Mouse (Mus musculus) MEL (cell line): Measurements from ENCODE around the gene Fam213a. TPM values are rescaled to one million over a fixed set of nuclear protein-coding genes. Genes with fewer than 3 reads are reported as not detected.

Source experiments
- DNase-seq: peaks from one replicate; pipeline ENCODE4 v3.0.0; 2011; ENCODE audit warnings: low read depth, low spot score
- H3K27ac ChIP-seq: 2 replicates; pipeline ENCODE4 v1.5.1; 2012; ENCODE audit warnings: low read depth, mild to moderate bottlenecking, control low read depth, low read length, moderate library complexity; ENCODE audit not compliant: control insufficient read depth
- H3K27me3 ChIP-seq, 2 experiments: fragments of 150-350 bp in 1 of 2; sonication (generic) in 1 of 2; 2 replicates each; pipeline ENCODE4 v1.6.1; 2012; ENCODE audit warnings: low read length in 2 of 2, mild to moderate bottlenecking in 2 of 2, improper control_type of control experiment in 1 of 2, moderate library complexity in 1 of 2; ENCODE audit not compliant: insufficient read depth in 2 of 2, control insufficient read depth in 1 of 2
- H3K36me3 ChIP-seq, 2 experiments: 2 replicates each; pipeline ENCODE4 v1.6.1; 2012 to 2014; ENCODE audit warnings: low read length in 2 of 2, improper control_type of control experiment in 1 of 2, inconsistent platforms in 1 of 2, mild to moderate bottlenecking in 1 of 2; ENCODE audit not compliant: insufficient read depth in 2 of 2, control insufficient read depth in 1 of 2
- H3K4me1 ChIP-seq, 2 experiments: fragments of 150-350 bp in 1 of 2; sonication (generic) in 1 of 2; 2 replicates each; pipeline ENCODE4 v1.6.1; 2012; ENCODE audit warnings: low read length in 2 of 2, improper control_type of control experiment in 1 of 2, mild to moderate bottlenecking in 1 of 2; ENCODE audit not compliant: insufficient read depth in 2 of 2, control insufficient read depth in 1 of 2
- H3K4me3 ChIP-seq, 2 experiments: fragments of 150-350 bp in 1 of 2; sonication (generic) in 1 of 2; 2 replicates each; pipeline ENCODE4 v1.5.1; 2012; ENCODE audit warnings: low read depth in 2 of 2, low read length in 2 of 2, mild to moderate bottlenecking in 2 of 2, moderate library complexity in 2 of 2, control low read depth in 1 of 2, improper control_type of control experiment in 1 of 2; ENCODE audit not compliant: control insufficient read depth in 1 of 2, insufficient read depth in 1 of 2
- H3K79me2 ChIP-seq: 2 replicates; pipeline ENCODE4 v1.6.1; 2012; ENCODE audit warnings: mild to moderate bottlenecking, low read length, moderate library complexity; ENCODE audit not compliant: control insufficient read depth, poor library complexity, insufficient read depth
- H3K9ac ChIP-seq: 2 replicates; pipeline ENCODE4 v1.6.1; 2012; ENCODE audit warnings: low read depth, mild to moderate bottlenecking, control low read depth, low read length, moderate library complexity; ENCODE audit not compliant: control insufficient read depth, poor library complexity, severe bottlenecking
- H3K9me3 ChIP-seq: fragments of 150-350 bp; sonication (generic); replicated peaks from 2 replicates; pipeline ENCODE4 v1.6.1; 2012; ENCODE audit warnings: mild to moderate bottlenecking, low read length, improper control_type of control experiment, moderate library complexity; ENCODE audit not compliant: insufficient read depth
- BHLHE40 ChIP-seq: IDR thresholded peaks from 2 replicates; pipeline ENCODE4 v1.6.1; 2012; ENCODE audit warnings: low read depth, mild to moderate bottlenecking, inconsistent platforms, low read length, improper control_type of control experiment, borderline replicate concordance
- CHD1 ChIP-seq: IDR thresholded peaks from 2 replicates; pipeline ENCODE4 v1.6.1; 2012; ENCODE audit warnings: low read depth, mild to moderate bottlenecking, inconsistent platforms, low read length, improper control_type of control experiment
- ELF1 ChIP-seq: IDR thresholded peaks from 2 replicates; pipeline ENCODE4 v1.6.1; 2014; ENCODE audit warnings: low read depth, mild to moderate bottlenecking, inconsistent platforms, low read length, improper control_type of control experiment, moderate library complexity
- EP300 ChIP-seq, 2 experiments: IDR thresholded peaks; 2 replicates each; pipeline ENCODE4 v1.6.1; 2011; ENCODE audit warnings: improper control_type of control experiment in 2 of 2, low read length in 2 of 2, low read depth in 1 of 2, mild to moderate bottlenecking in 1 of 2
- GATA1 ChIP-seq: IDR thresholded peaks from 2 replicates; pipeline ENCODE4 v1.6.1; 2011; ENCODE audit warnings: low read depth, low read length, improper control_type of control experiment
- MXI1 ChIP-seq: IDR thresholded peaks from 2 replicates; pipeline ENCODE4 v1.6.1; 2011; ENCODE audit warnings: mild to moderate bottlenecking, low read depth, low read length, improper control_type of control experiment
- MYB ChIP-seq: IDR thresholded peaks from 2 replicates; pipeline ENCODE4 v1.6.1; 2011; ENCODE audit warnings: mild to moderate bottlenecking, low read depth, low read length, improper control_type of control experiment
- MYC ChIP-seq: IDR thresholded peaks from 2 replicates; pipeline ENCODE4 v1.6.1; 2011; ENCODE audit warnings: low read depth, mild to moderate bottlenecking, low read length, improper control_type of control experiment, moderate library complexity
- NELFE ChIP-seq: IDR thresholded peaks from 2 replicates; pipeline ENCODE4 v1.6.1; 2011; ENCODE audit warnings: low read depth, low read length, improper control_type of control experiment
- NRF1 ChIP-seq: IDR thresholded peaks from 2 replicates; pipeline ENCODE4 v1.6.1; 2014; ENCODE audit warnings: low read depth, mild to moderate bottlenecking, inconsistent platforms, low read length, improper control_type of control experiment, moderate library complexity; ENCODE audit not compliant: poor library complexity, insufficient read depth, severe bottlenecking
- POLR2A ChIP-seq, 2 experiments: IDR thresholded peaks; 2 replicates each; pipeline ENCODE4 v1.6.1; 2011 to 2012; ENCODE audit warnings: low read length in 2 of 2, mild to moderate bottlenecking in 2 of 2, control low read depth in 1 of 2, improper control_type of control experiment in 1 of 2, low read depth in 1 of 2, moderate library complexity in 1 of 2; ENCODE audit not compliant: control insufficient read depth in 1 of 2, insufficient read depth in 1 of 2, poor library complexity in 1 of 2
- POLR2AphosphoS5 ChIP-seq: IDR thresholded peaks from 2 replicates; pipeline ENCODE4 v1.6.1; 2012; ENCODE audit warnings: low read depth, borderline replicate concordance, mild to moderate bottlenecking, inconsistent platforms, low read length, moderate library complexity, mixed read lengths
- RAD21 ChIP-seq: IDR thresholded peaks from 2 replicates; pipeline ENCODE4 v1.6.1; 2011; ENCODE audit warnings: mild to moderate bottlenecking, low read depth, low read length, improper control_type of control experiment
- RCOR1 ChIP-seq: IDR thresholded peaks from 2 replicates; pipeline ENCODE4 v1.6.1; 2012; ENCODE audit warnings: low read depth, mild to moderate bottlenecking, inconsistent platforms, low read length, improper control_type of control experiment
- TAL1 ChIP-seq: IDR thresholded peaks from 2 replicates; pipeline ENCODE4 v1.6.1; 2012; ENCODE audit warnings: mild to moderate bottlenecking, inconsistent platforms, low read length, moderate library complexity, mixed read lengths
- TBP ChIP-seq: IDR thresholded peaks from 2 replicates; pipeline ENCODE4 v1.8.0; 2011; ENCODE audit warnings: low read depth, low read length, improper control_type of control experiment
- USF2 ChIP-seq, 2 experiments: IDR thresholded peaks; 2 replicates each; pipeline ENCODE4 v1.6.1; 2011 to 2012; ENCODE audit warnings: improper control_type of control experiment in 2 of 2, low read length in 2 of 2, borderline replicate concordance in 1 of 2, inconsistent platforms in 1 of 2, low read depth in 1 of 2, mild to moderate bottlenecking in 1 of 2; ENCODE audit not compliant: insufficient read depth in 1 of 2
- polyA plus RNA-seq, 2 experiments: library from polyadenylated mRNA; stranded (reverse) in 1 of 2; unstranded in 1 of 2; fragments of >175 nt in 1 of 2; fragments of >200 nt in 1 of 2; gene quantifications; 2 replicates each; pipeline versions ENCODE4 v1.2.1 to v1.2.4; 2012; ENCODE audit warnings: low replicate concordance in 2 of 2, low read depth in 1 of 2; ENCODE audit not compliant: insufficient read length in 2 of 2, insufficient read depth in 1 of 2, missing spikeins in 1 of 2
- total RNA-seq: library from RNA; depleted of rRNA; stranded (reverse); fragments of 300-350 nt; gene quantifications from 2 replicates; pipeline ENCODE4 v1.2.3, GENCODE M21; 2012

Gene Fam213a
- total and polyA plus RNA-seq, 3 experiments = 19.2 to 28.5 TPM; not detected in 1

DNA sequence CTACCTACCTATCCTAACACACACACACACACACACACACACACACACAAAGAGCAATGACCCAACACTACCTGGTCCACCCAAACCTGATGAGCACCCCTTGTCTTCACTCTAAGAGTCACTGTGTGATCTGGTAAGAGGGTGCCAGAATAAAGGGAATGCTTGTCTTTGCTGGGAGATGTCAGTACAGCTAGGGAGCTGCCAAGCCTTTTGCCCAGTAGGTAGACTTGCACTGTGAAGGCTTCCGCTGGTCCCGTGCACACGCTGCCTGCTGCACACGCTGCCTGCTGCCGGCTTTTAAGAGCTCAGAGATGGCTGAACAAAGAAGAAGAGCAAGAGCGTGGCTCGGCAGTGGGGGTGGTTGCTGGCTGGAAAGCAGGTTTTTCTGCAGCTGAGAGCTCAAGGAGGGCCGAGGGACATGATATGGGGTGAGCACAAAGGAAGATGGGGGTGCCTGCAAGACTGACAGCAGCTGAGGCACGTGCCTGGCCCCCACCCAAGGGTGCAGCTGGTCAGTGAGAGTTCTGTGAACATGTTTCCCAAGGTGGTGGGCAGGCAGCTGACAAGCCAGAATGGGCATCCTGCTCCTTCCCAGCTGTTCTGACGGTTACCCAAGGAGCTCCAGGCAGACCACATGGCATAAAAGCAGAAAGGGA, 57.9 kb downstream of the Fam213a start:
- TF ChIP-seq GATA1 (no peak), MXI1 (no peak), USF2 (IDR thresholded peaks at IDR 0.05; ENCODE audit: borderline replicate concordance in 1 of 2, insufficient read depth in 1 of 2, low read depth in 1 of 2, low read length in 2 of 2) (no peak), TBP (no peak), EP300 (IDR thresholded peaks at IDR 0.05; ENCODE audit: low read depth in 1 of 2, low read length in 2 of 2) (no peak), RAD21 (no peak), NRF1 (no peak), RCOR1 (no peak)
- Histone ChIP-seq H3K36me3 (peaks cover 0 to 16% of the 10 kb centered on the region in 2 experiments; a peak in 2 of 4 replicates), H3K9ac (no peak overlapping the region), H3K9me3 (no peaks in the 10 kb centered on the region), H3K4me1 (peaks cover 10 to 24% of the 10 kb centered on the region in 2 experiments), H3K79me2 (peaks cover 11% of the 10 kb centered on the region; the same call in 1 of the 2 replicates), H3K27ac (no peak overlapping the region), H3K27me3 (no peaks in the 10 kb centered on the region), H3K4me3 (no peak overlapping the region)
- no peak for DNase-seq

DNA sequence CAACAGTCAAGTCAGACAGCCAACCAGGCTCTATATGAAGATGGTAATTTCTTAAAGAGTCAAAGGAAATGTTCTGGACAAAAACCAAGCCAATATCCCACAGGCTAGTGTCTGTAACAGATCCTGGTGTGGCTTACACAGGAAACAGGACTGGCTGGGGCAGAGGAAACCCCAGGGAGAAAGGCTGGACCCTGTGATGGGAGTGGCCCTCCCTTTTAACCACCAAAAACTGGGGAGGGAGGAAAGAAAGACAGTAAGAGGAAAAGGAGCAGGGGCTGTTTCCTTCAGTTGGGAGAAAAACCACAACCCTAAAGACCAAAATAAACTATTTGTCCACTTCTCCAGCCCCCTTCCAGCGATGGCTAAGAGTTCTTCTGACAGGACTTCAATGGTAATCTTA, 58.4 kb downstream of the Fam213a start:
- Histone ChIP-seq H3K27me3 (no peaks in the 10 kb centered on the region), H3K36me3 (peaks cover 0 to 11% of the 10 kb centered on the region in 2 experiments; a peak in 2 of 4 replicates), H3K9me3 (no peaks in the 10 kb centered on the region), H3K9ac (no peak overlapping the region), H3K27ac (no peak overlapping the region), H3K4me3 (no peak overlapping the region), H3K4me1 (peaks cover 10 to 19% of the 10 kb centered on the region in 2 experiments), H3K79me2 (peaks cover 9% of the 10 kb centered on the region; the same call in 1 of the 2 replicates)
- TF ChIP-seq MYC (no peak), POLR2A (IDR thresholded peaks at IDR 0.05; ENCODE audit: control insufficient read depth in 1 of 2, insufficient read depth in 1 of 2, low read depth in 1 of 2, low read length in 2 of 2, poor library complexity in 1 of 2) (no peak), TAL1 (no peak), EP300 (IDR thresholded peaks at IDR 0.05; ENCODE audit: low read depth in 1 of 2, low read length in 2 of 2) (no peak), CHD1 (no peak), ELF1 (no peak), BHLHE40 (no peak), MYB (no peak), POLR2AphosphoS5 (no peak), NELFE (no peak), RCOR1 (no peak), TBP (no peak)
- no peak for DNase-seq
